Mouse (Mus musculus): ENCODE results near the gene Slc29a2. TPM values are rescaled to one million over a fixed set of nuclear protein-coding genes. Genes with fewer than 3 reads are reported as not detected.
A peak's percentile ranks its signal among the peaks of the same experiment; 100 is the strongest.

Gene Slc29a2
- 7.4 and 8.0 TPM in 2 replicates for polyA plus RNA-seq (2014; fragmentation: Nextera tagmentation; extraction: Ambion mirVana)

GRCm38 (mm10) chr19:5023621-5024479, at the start of gene Slc29a2:
Gene Slc29a2 (plus strand): TSS chr19:5023860.
- no peaks in the 10 kb centered on the region for H3K27me3 ChIP-seq (replicated peaks; ENCODE audit: control insufficient read depth, insufficient read depth, low read length)
- peak within 1 kb of the TSS; percentile 78 for H3K4me2 ChIP-seq (ENCODE audit: low read length)
- H3K9ac ChIP-seq (ENCODE audit: low read length) = peak within 1 kb of the TSS; percentile 84
- H3K27ac ChIP-seq (ENCODE audit: low read depth, low read length) = peak within 1 kb of the TSS; percentile 89
- peaks cover 15% of the 10 kb centered on the region for H3K36me3 ChIP-seq (ENCODE audit: control insufficient read depth, insufficient read depth, low read length)
- WGBS = under 1% methylated on average over 62 of the region's 62 CpGs
- peak within 1 kb of the TSS; percentile 72 for H3K4me3 ChIP-seq (ENCODE audit: low read depth, low read length)
- ATAC-seq (peak; percentile 94), DNase-seq (ENCODE audit: low spot score) (peak; percentile 95)
- H3K4me1 ChIP-seq (ENCODE audit: control insufficient read depth, insufficient read depth, low read length) = no peaks in the 10 kb centered on the region
- no peaks in the 10 kb centered on the region for H3K9me3 ChIP-seq (replicated peaks; ENCODE audit: control insufficient read depth, low read length)

DNA sequence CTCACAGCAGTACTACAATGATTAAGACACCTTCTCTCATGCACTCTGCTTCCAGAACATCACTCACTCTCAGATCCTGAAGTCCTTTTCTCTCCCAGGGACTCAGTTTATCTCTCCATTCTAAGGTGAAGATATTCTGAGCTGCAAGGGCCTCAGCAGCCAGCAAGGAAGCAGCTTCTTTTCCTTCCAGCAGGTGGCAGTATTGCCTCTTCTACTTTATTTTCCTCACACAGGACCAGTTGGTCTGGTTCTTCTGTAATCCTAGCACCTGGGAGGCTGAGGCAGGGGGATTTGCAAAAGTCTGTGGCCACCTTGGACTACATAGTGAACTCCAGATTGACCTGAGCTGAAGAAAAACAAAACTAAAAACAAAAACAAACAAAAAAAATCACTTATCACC, 41.9 kb upstream of the Slc29a2 start:
- H3K27ac ChIP-seq (ENCODE audit: low read depth, low read length) = no peak overlapping the region
- DNase-seq (ENCODE audit: low spot score) = peak; percentile 86
- no peak overlapping the region for H3K4me3 ChIP-seq (ENCODE audit: low read depth, low read length)
- no peaks in the 10 kb centered on the region for H3K9me3 ChIP-seq (replicated peaks; ENCODE audit: control insufficient read depth, low read length)
- no peaks in the 10 kb centered on the region for H3K4me1 ChIP-seq (ENCODE audit: control insufficient read depth, insufficient read depth, low read length)
- ATAC-seq = 0 out of 2 replicates have a peak, but pooled peaks have one; percentile 55
- no peak overlapping the region for H3K9ac ChIP-seq (ENCODE audit: low read length)
- no peaks in the 10 kb centered on the region for H3K36me3 ChIP-seq (ENCODE audit: control insufficient read depth, insufficient read depth, low read length)
- no peak overlapping the region for H3K4me2 ChIP-seq (ENCODE audit: low read length)
- H3K27me3 ChIP-seq (replicated peaks; ENCODE audit: control insufficient read depth, insufficient read depth, low read length) = peaks cover 21% of the 10 kb centered on the region

GRCm38 (mm10) chr19:4989013-4989412, 34.6 kb upstream of the Slc29a2 start:
- Histone ChIP-seq H3K4me1 (ENCODE audit: control insufficient read depth, insufficient read depth, low read length) (peaks cover 4% of the 10 kb centered on the region), H3K27me3 (replicated peaks; ENCODE audit: control insufficient read depth, insufficient read depth, low read length) (peaks cover 27% of the 10 kb centered on the region), H3K4me3 (ENCODE audit: low read depth, low read length) (peak overlapping the region; percentile 32; the same call in 1 of the 2 replicates), H3K9me3 (replicated peaks; ENCODE audit: control insufficient read depth, low read length) (no peaks in the 10 kb centered on the region), H3K27ac (ENCODE audit: low read depth, low read length) (no peak overlapping the region), H3K9ac (ENCODE audit: low read length) (peak overlapping the region; percentile 54), H3K4me2 (ENCODE audit: low read length) (peak overlapping the region; percentile 59), H3K36me3 (ENCODE audit: control insufficient read depth, insufficient read depth, low read length) (no peaks in the 10 kb centered on the region)
- ATAC-seq = no peak
- WGBS = 6% methylated on average over 13 of the region's 13 CpGs
- DNase-seq (ENCODE audit: low spot score) = peak; percentile 79

- Histone ChIP-seq H3K36me3 (ENCODE audit: control insufficient read depth, insufficient read depth, low read length) (no peaks in the 10 kb centered on the region), H3K27ac (ENCODE audit: low read depth, low read length) (no peak overlapping the region), H3K27me3 (replicated peaks; ENCODE audit: control insufficient read depth, insufficient read depth, low read length) (peaks cover 21% of the 10 kb centered on the region), H3K9ac (ENCODE audit: low read length) (peak overlapping the region; percentile 54), H3K9me3 (replicated peaks; ENCODE audit: control insufficient read depth, low read length) (no peaks in the 10 kb centered on the region), H3K4me2 (ENCODE audit: low read length) (peak overlapping the region; percentile 59), H3K4me1 (ENCODE audit: control insufficient read depth, insufficient read depth, low read length) (peaks cover 4% of the 10 kb centered on the region), H3K4me3 (ENCODE audit: low read depth, low read length) (peak overlapping the region; percentile 32)
- WGBS = 14% methylated on average over 42 of the region's 47 CpGs
- ATAC-seq (peak; percentile 77), DNase-seq (ENCODE audit: low spot score) (peak; percentile 85)
Observed at GRCm38 (mm10) chr19:4989434-4990255, 34.0 kb upstream of the Slc29a2 start.

- 16% methylated on average over 4 of the region's 4 CpGs for WGBS
Observed at GRCm38 (mm10) chr19:4990256-4990625, 33.4 kb upstream of the Slc29a2 start, which contains the start of gene Npas4. Gene Npas4 (minus strand): TSS chr19:4990316.

DNA sequence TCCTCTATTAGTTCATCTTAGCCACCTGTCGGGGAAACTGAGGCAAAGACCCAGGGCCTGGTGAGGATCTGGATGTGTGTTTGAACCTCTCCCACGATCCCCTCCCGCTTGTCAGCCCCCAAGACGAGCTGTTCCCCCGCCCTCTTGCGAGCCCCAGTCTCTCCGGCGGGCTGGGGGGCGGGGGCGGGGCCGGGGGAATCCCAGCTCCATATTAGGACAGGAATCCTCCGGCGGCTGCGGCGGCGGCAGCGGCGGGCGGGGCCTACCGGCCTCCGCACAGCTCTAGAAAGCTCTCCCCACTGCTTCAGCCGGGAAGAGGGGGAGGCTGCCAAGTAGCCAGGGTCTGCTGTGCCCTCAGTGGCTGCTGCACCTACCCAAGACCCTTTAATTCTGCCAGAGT, 32.9 kb upstream of the Slc29a2 start:
- Histone ChIP-seq H3K27ac (ENCODE audit: low read depth, low read length) (no peak overlapping the region), H3K36me3 (ENCODE audit: control insufficient read depth, insufficient read depth, low read length) (no peaks in the 10 kb centered on the region), H3K9ac (ENCODE audit: low read length) (peak overlapping the region; percentile 29), H3K9me3 (replicated peaks; ENCODE audit: control insufficient read depth, low read length) (no peaks in the 10 kb centered on the region), H3K4me3 (ENCODE audit: low read depth, low read length) (peak overlapping the region; percentile 32), H3K4me2 (ENCODE audit: low read length) (peak overlapping the region; percentile 59), H3K4me1 (ENCODE audit: control insufficient read depth, insufficient read depth, low read length) (peaks cover 4% of the 10 kb centered on the region), H3K27me3 (replicated peaks; ENCODE audit: control insufficient read depth, insufficient read depth, low read length) (peaks cover 16% of the 10 kb centered on the region)
- ATAC-seq (peak; percentile 55), DNase-seq (ENCODE audit: low spot score) (peak; percentile 53)
- WGBS = 1% methylated on average over 22 of the region's 22 CpGs

More at GRCm38 (mm10) chr19:4990256-4990625, 33.4 kb upstream of the Slc29a2 start, which contains the start of gene Npas4:
- H3K9me3 ChIP-seq (replicated peaks; ENCODE audit: control insufficient read depth, low read length) = no peaks in the 10 kb centered on the region
- H3K27me3 ChIP-seq (replicated peaks; ENCODE audit: control insufficient read depth, insufficient read depth, low read length) = peaks cover 20% of the 10 kb centered on the region
- H3K4me2 ChIP-seq (ENCODE audit: low read length) = peak within 1 kb of the TSS; percentile 59
- H3K27ac ChIP-seq (ENCODE audit: low read depth, low read length) = no peak within 1 kb of the TSS
- no peak for DNase-seq (ENCODE audit: low spot score)
- H3K4me1 ChIP-seq (ENCODE audit: control insufficient read depth, insufficient read depth, low read length) = peaks cover 4% of the 10 kb centered on the region
- ATAC-seq = 0 out of 2 replicates have a peak, but pooled peaks have one; percentile 4
- H3K9ac ChIP-seq (ENCODE audit: low read length) = peak within 1 kb of the TSS; percentile 54
- H3K36me3 ChIP-seq (ENCODE audit: control insufficient read depth, insufficient read depth, low read length) = no peaks in the 10 kb centered on the region
- H3K4me3 ChIP-seq (ENCODE audit: low read depth, low read length) = peak within 1 kb of the TSS; percentile 32

GRCm38 (mm10) chr19:4992371-4992770, 31.3 kb upstream of the Slc29a2 start:
- ATAC-seq (no peak), DNase-seq (ENCODE audit: low spot score) (no peak)
- 22% methylated on average over 8 of the region's 8 CpGs for WGBS
- Histone ChIP-seq H3K9ac (ENCODE audit: low read length) (no peak overlapping the region), H3K36me3 (ENCODE audit: control insufficient read depth, insufficient read depth, low read length) (no peaks in the 10 kb centered on the region), H3K9me3 (replicated peaks; ENCODE audit: control insufficient read depth, low read length) (no peaks in the 10 kb centered on the region), H3K4me1 (ENCODE audit: control insufficient read depth, insufficient read depth, low read length) (peaks cover 4% of the 10 kb centered on the region), H3K27me3 (replicated peaks; ENCODE audit: control insufficient read depth, insufficient read depth, low read length) (peaks cover 14% of the 10 kb centered on the region), H3K4me3 (ENCODE audit: low read depth, low read length) (no peak overlapping the region), H3K4me2 (ENCODE audit: low read length) (no peak overlapping the region), H3K27ac (ENCODE audit: low read depth, low read length) (no peak overlapping the region)

- H3K27me3 ChIP-seq (replicated peaks; ENCODE audit: control insufficient read depth, insufficient read depth, low read length) = peaks cover 14% of the 10 kb centered on the region
- no peak for ATAC-seq
- no peak overlapping the region for H3K9ac ChIP-seq (ENCODE audit: low read length)
- H3K4me2 ChIP-seq (ENCODE audit: low read length) = no peak overlapping the region
- H3K4me1 ChIP-seq (ENCODE audit: control insufficient read depth, insufficient read depth, low read length) = peaks cover 4% of the 10 kb centered on the region
- no peak overlapping the region for H3K27ac ChIP-seq (ENCODE audit: low read depth, low read length)
- H3K36me3 ChIP-seq (ENCODE audit: control insufficient read depth, insufficient read depth, low read length) = no peaks in the 10 kb centered on the region
- H3K4me3 ChIP-seq (ENCODE audit: low read depth, low read length) = no peak overlapping the region
- no peaks in the 10 kb centered on the region for H3K9me3 ChIP-seq (replicated peaks; ENCODE audit: control insufficient read depth, low read length)
- WGBS = 6% methylated on average over 9 of the region's 9 CpGs
- DNase-seq (ENCODE audit: low spot score) = peak; percentile 53
Observed at GRCm38 (mm10) chr19:4992904-4993303, 30.8 kb upstream of the Slc29a2 start.

Data from forebrain, embryonic 14.5 days (tissue).